In the genomic region with DNA sequence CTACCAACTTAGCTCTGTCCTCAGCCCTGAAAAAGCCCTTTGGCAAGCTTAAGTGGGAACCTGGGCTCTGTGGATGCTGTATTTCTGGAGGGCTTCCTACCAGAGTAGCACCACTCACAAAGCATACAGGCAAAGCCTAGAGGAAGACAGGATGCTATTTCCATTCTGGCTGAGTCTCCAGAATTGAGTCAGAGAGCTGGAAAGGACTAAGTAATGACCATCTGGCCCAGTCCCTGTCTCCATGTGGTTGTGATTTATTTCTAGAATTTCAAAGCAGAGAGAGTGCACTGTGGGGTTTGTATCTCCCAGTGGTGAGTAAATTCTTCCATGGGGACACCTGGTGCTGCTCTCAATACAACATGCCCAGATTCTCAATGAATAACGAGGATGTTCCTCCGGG, we compare ENCODE assay signal across 9 mouse cellular contexts.
DNase-seq lines count a peak whose midpoint lies in the region; ATAC-seq and TF ChIP-seq lines count a peak whose summit lies in the region.
"Had no signal": no experiment of that assay in that cellular context is flagged by ENCODE, and none has a peak within 500 bp of the region (broad histone marks: within the 10 kb centered on the region; RNA-seq: fewer than 3 reads in every experiment).

No protein-coding gene starts in this region.

- no peak for TF ChIP-seq EP300 in heart, postnatal 0 days (IDR thresholded peaks at IDR 0.05; ENCODE audit: low read depth)

- H3K4me3 ChIP-seq in cerebellum, adult 2 months (replicated peaks; ENCODE audit: insufficient read depth, low read depth, low read length) = no peak overlapping the region
- no peak overlapping the region for H3K4me3 ChIP-seq in heart, postnatal 0 days (ENCODE audit: low read depth, low read length)
- H3K4me3 ChIP-seq: limb, embryonic 13.5 days had no signal

- WGBS in cerebellum, adult 2 months = 4% methylated on average over 2 of the region's 2 CpGs
- WGBS in heart, postnatal 0 days = 81% methylated on average over 2 of the region's 2 CpGs

- DNase-seq in cerebellum, postnatal 4 days (ENCODE audit: low spot score in 2 of 2) = no peak
- peak; percentile 61 to 90 for DNase-seq in cerebellum, adult 2 months
- peak; percentile 14 for DNase-seq in heart, postnatal 0 days (ENCODE audit: low spot score)
- peak; percentile 23 to 74 for DNase-seq in left cerebral cortex, postnatal 10 days (ENCODE audit: extremely low spot score in 1 of 2, low spot score in 2 of 2)
- DNase-seq in embryo, embryonic 10.5 days (ENCODE audit: low spot score) = no peak
- DNase-seq in kidney, adult 18-20 months = no peak
- no peak for DNase-seq in retina, embryonic 14.5 days (ENCODE audit: low spot score)

- H3K4me2 ChIP-seq in heart, postnatal 0 days (ENCODE audit: low read depth, low read length) = no peak overlapping the region
- H3K4me2 ChIP-seq: limb, embryonic 13.5 days had no signal

- no peak overlapping the region for H3K9ac ChIP-seq in heart, postnatal 0 days (replicated peaks; ENCODE audit: low read depth, low read length)
- H3K9ac ChIP-seq: limb, embryonic 13.5 days had no signal

- no peaks in the 10 kb centered on the region for H3K36me3 ChIP-seq in heart, postnatal 0 days (replicated peaks; ENCODE audit: control insufficient read depth, insufficient read depth, low read length)
- H3K36me3 ChIP-seq: limb, embryonic 13.5 days had no signal

- intact Hi-C loops in left cerebral cortex, postnatal 10 days (cut with DNase I) = no loop called here

- TF ChIP-seq CTCF in cerebellum, adult 2 months (IDR thresholded peaks at IDR 0.05; ENCODE audit: borderline replicate concordance, insufficient read depth, low read depth, low read length) = no peak
- TF ChIP-seq CTCF in heart, postnatal 0 days (IDR thresholded peaks at IDR 0.05; ENCODE audit: low read depth) = no peak

- TF ChIP-seq POLR2A in cerebellum, adult 2 months (IDR thresholded peaks at IDR 0.05; ENCODE audit: borderline replicate concordance, insufficient read depth, low read length) = no peak

- H3K27me3 ChIP-seq in cerebellum, adult 2 months (ENCODE audit: control insufficient read depth, insufficient read depth, low read length) = no peaks in the 10 kb centered on the region
- H3K27me3 ChIP-seq in heart, postnatal 0 days (ENCODE audit: control insufficient read depth, insufficient read depth, low read length) = no peaks in the 10 kb centered on the region
- H3K27me3 ChIP-seq: limb, embryonic 13.5 days had no signal

- no peaks in the 10 kb centered on the region for H3K4me1 ChIP-seq in cerebellum, adult 2 months (ENCODE audit: control insufficient read depth, insufficient read depth, low read length)
- peaks cover 23% of the 10 kb centered on the region for H3K4me1 ChIP-seq in heart, postnatal 0 days (ENCODE audit: control insufficient read depth, insufficient read depth)
- H3K4me1 ChIP-seq: limb, embryonic 13.5 days had no signal

- ATAC-seq in cerebellum, adult (ENCODE audit: insufficient number of reproducible peaks, low FRiP score, low TSS enrichment) = peak; percentile 87
- ATAC-seq in heart, postnatal 0 days (ENCODE audit: insufficient read depth, low read depth) = peak; percentile 38

- no peak overlapping the region for H3K27ac ChIP-seq in cerebellum, adult 2 months (ENCODE audit: insufficient read depth, low read length)
- no peak overlapping the region for H3K27ac ChIP-seq in heart, postnatal 0 days (ENCODE audit: low read depth)
- H3K27ac ChIP-seq: limb, embryonic 13.5 days had no signal

- H3K9me3 ChIP-seq in heart, postnatal 0 days (replicated peaks; ENCODE audit: control insufficient read depth, low read length) = no peaks in the 10 kb centered on the region
- H3K9me3 ChIP-seq: limb, embryonic 13.5 days had no signal

Comparison
In these comparisons a context has a peak if more than half of its experiments do, and no peak if none do; other contexts are left out.
1. DNase-seq: peak in cerebellum, adult 2 months (2 of 2), heart, postnatal 0 days (single experiment) and left cerebral cortex, postnatal 10 days (2 of 2); none in cerebellum, postnatal 4 days (0 of 2), embryo, embryonic 10.5 days (single experiment), kidney, adult 18-20 months (single experiment) and retina, embryonic 14.5 days (single experiment).